Mouse (Mus musculus): Measurements from ENCODE around the gene Pccb.

Pccb gene

GRCm38 (mm10) chr9:101045710-101046338, 11.1 kb upstream of the Pccb start:
- DNase-seq (ENCODE audit: low read depth): no peak

- DNase-seq (ENCODE audit: low read depth): no peak
Measured at GRCm38 (mm10) chr9:101042249-101042648, 7.6 kb upstream of the Pccb start.

GRCm38 (mm10) chr9:101041508-101041907, 6.8 kb upstream of the Pccb start:
- no peak for DNase-seq (ENCODE audit: low read depth)

GRCm38 (mm10) chr9:101038634-101039033, 3.9 kb upstream of the Pccb start:
- DNase-seq (ENCODE audit: low read depth): no peak

GRCm38 (mm10) chr9:101037396-101037795, 2.7 kb upstream of the Pccb start:
- no peak for DNase-seq (ENCODE audit: low read depth)

GRCm38 (mm10) chr9:101036876-101037275, 2.2 kb upstream of the Pccb start:
- DNase-seq (ENCODE audit: low read depth): no peak

- DNase-seq (ENCODE audit: low read depth): no peak
Measured at GRCm38 (mm10) chr9:101035836-101036596, 1.3 kb upstream of the Pccb start.

- DNase-seq (ENCODE audit: low read depth): no peak
Measured at GRCm38 (mm10) chr9:101033761-101034447, 794 bp downstream of the Pccb start.

GRCm38 (mm10) chr9:101018768-101019167, 15.9 kb downstream of the Pccb start:
- DNase-seq (ENCODE audit: low read depth): no peak

GRCm38 (mm10) chr9:101017734-101018516, 16.8 kb downstream of the Pccb start:
- DNase-seq (ENCODE audit: low read depth): no peak

- no peak for DNase-seq (ENCODE audit: low read depth)
Measured at GRCm38 (mm10) chr9:101015324-101015723, 19.4 kb downstream of the Pccb start.

GRCm38 (mm10) chr9:101012433-101012832, 22.3 kb downstream of the Pccb start:
- DNase-seq (ENCODE audit: low read depth): no peak

- no peak for DNase-seq (ENCODE audit: low read depth)
Measured at GRCm38 (mm10) chr9:101005866-101006265, 28.8 kb downstream of the Pccb start.

- no peak for DNase-seq (ENCODE audit: low read depth)
Measured at GRCm38 (mm10) chr9:101003302-101003701, 31.4 kb downstream of the Pccb start.

- no peak for DNase-seq (ENCODE audit: low read depth)
Measured at GRCm38 (mm10) chr9:101002841-101003240, 31.9 kb downstream of the Pccb start.

GRCm38 (mm10) chr9:101002053-101002452, 32.6 kb downstream of the Pccb start:
- DNase-seq (ENCODE audit: low read depth): no peak

- DNase-seq (ENCODE audit: low read depth): no peak
Measured at GRCm38 (mm10) chr9:100997138-100997537, 37.6 kb downstream of the Pccb start.

GRCm38 (mm10) chr9:100993937-100994336, 40.8 kb downstream of the Pccb start:
- DNase-seq (ENCODE audit: low read depth): no peak

GRCm38 (mm10) chr9:100992191-100992590, 42.5 kb downstream of the Pccb start:
- no peak for DNase-seq (ENCODE audit: low read depth)

- DNase-seq (ENCODE audit: low read depth): no peak
Measured at GRCm38 (mm10) chr9:100991321-100991720, 43.4 kb downstream of the Pccb start.

- no peak for DNase-seq (ENCODE audit: low read depth)
Measured at GRCm38 (mm10) chr9:100990609-100991008, 44.1 kb downstream of the Pccb start.

GRCm38 (mm10) chr9:100987850-100988249, 46.8 kb downstream of the Pccb start:
- no peak for DNase-seq (ENCODE audit: low read depth)

Data from fibroblast of lung, adult 2 months (primary cell).